Mouse (Mus musculus) layer of hippocampus, postnatal 14 days (tissue): Measurements from ENCODE around the gene Myh10. TPM values are rescaled to one million over a fixed set of nuclear protein-coding genes. Genes with fewer than 3 reads are reported as not detected.

Source experiments
- DNase-seq, 2 experiments: peaks; one replicate each; pipeline ENCODE4 v3.0.0; 2021 to 2022; ENCODE audit warnings: low spot score in 2 of 2, mixed read lengths in 1 of 2
- total RNA-seq, 2 experiments: library from RNA; stranded (reverse); gene quantifications; 2 replicates each; pipeline ENCODE4 v1.2.3; 2021

The Myh10 gene
- total RNA-seq, 2 experiments from 2014 or later = 138 to 147 TPM

DNA sequence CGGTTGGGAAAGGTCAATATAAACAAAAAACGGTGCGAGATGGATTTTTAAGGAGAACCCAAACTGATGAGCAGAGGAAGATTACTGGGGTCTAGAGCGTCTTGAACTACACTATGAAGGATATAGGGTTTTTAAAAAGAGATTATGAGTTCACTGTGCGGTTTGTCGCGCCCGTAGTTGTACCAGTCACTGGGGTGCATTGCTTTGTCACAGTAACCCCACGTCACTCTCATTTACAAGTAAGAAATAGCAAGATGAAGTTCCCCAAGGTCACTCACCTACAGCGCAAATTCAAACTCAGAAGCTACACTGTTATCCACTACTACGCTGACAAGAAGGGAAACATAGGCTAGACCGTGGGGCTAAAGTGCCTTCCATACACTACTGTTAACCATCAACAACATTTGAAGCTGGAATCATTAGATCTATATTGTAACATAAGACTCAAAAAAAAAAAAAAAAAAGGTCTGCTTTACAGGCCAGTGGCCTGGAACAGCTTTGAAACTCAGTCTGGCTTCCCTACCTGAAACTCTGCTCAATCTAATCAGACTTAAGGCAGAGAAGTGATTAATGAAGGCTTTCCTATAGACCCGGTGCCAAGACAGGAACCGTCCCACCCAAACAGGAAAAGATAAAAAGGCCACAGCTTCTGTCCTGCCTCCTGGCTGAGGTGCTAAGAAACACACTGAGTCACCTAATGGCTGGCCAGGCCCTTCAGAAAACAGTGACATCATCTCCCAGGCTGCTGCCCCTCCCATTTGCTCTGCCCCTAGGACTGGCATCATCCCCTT, 162.4 kb downstream of the Myh10 start:
- DNase-seq = no peak

DNA sequence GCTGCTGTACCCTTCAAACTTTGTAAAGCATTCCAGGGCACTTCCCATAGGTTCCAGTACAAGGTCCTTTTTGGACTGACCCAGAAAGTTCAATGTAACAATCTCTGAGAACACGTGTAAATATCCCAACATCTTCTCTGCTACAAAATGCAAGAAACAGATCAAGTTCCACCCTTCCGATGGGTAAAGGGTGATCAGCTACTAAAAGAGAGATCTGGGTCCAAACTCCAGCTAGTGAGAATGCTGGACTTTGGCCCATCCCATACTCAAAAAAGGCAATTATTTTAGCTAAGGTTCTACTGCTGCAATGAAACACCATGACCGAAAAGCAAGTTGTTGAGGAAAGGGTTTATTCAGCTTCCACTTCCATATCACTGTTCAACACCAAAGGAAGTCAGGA, 163.3 kb downstream of the Myh10 start:
- no peak for DNase-seq

DNA sequence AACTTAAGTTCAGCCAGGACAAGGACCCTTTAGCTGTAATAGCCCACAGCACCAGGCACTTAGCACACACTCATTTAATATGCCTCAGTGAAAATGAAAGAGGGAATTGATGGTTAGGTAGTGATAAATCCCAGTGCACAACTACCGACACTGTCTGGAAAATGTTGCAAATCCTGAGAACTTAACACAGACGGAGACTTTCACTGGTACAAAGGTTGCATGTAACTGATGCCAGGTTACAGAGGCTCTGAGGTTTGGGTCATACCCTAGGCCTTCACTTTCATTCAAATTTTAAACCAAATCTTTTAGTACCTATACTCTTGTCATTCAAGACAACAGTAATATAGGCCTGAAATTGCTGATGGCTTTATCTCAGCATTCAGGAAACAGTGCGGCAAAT, 166.0 kb downstream of the Myh10 start:
- no peak for DNase-seq

DNA sequence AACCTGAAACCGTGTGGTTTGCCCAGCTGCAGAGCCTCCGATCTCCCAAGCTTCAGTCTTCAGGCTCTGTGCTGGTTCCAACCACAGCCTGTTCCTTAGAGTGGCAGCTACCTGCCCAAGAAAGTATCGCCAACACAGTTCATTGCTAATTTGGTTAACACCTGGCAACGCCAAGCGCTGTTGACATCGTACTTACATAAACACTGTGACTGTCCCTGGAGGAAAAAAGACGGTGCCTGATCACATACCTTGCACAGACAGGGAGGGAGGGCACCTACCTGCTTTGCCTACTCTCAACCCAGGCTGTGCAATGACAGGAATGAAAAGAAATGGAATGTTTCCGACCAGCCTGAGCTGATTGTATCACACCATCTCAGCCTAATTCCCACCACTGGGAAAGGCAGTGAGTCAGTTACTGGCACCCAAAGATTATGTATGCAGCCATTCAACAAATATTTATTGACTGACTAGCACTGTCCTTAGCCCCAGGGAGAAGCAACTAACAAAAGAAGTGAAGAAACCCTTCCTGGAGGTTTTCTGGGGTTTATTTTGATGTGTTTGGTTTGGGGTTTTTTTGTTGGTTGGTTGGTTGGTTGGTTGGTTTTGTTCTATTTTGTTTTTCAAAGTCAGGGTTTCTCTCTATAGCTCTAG, 168.7 kb downstream of the Myh10 start:
- no peak for DNase-seq

DNA sequence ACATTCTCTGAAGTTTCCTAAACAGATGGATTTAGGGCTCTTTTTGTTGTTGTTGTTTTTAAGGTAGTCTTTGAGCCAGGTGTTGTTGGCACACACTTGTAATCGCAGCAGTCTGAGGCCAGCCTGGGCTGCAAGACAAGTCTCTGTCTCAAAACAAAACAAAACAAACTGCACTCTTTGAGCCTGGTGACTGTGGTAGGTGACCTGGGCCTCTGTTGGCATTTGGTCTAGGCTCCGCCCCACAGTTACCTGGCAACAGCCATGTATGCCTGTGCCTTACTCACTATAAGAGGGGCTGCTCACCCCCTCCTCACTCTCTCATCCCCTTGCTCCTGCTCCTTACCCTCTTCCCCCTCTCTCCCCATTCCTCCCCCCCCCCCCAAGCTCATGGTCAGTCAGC, 170.9 kb downstream of the Myh10 start:
- DNase-seq = no peak

DNA sequence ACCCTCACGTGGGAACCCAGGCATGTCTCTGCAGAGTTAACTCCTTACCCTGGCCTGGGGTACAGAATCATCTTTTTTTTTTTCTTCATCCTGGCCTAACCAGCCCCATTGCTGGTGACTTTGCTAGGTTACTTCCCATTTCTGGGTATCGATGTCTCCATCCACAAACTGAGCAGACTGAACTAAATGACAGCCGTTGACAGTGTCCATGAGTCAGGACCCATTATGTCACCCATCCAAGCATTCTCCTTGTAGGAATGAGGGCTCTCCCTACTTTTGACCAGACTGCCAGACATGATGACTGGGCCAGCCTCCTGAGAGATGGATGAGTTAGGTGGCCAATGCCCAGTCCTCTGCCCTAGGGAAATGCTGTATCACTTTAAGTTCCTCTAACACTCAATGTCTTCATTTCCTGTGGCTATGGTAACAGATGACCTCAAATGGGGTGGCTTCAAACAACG, 172.3 kb downstream of the Myh10 start:
- DNase-seq = no peak

DNA sequence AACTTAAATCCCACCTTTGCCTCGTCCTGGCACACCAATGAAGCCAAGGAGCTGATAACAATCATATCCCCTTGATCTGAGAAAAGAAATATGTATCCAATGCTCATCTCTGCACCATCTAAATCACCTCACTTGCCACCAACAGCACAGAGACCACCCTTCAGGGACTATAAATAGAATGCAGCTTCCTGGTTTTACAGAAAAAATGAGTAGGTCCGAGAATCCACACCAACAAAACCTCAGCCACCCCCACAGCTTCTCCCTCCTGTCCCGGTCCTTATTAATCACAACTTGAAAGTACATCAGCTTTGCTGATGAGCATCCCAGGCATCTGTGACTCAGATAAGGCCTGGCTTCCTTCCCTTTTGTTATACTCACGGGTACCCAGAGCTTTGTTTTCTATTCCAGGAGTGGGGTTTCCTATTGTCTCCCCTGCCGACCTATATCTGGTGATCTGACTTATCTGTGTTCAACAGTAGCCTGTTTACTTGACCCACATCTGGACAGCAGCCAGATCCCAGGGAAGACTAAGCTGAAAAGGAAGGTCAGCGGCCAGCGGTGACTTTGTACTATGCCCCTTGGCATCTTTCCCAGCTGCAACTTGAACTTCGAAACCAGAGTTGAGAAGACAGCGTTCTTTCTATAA, 173.3 kb downstream of the Myh10 start:
- no peak for DNase-seq

Other genes with a start within 250 kb of the Myh10 start
- 1 to 10 TPM; 3.5 to 3.8 TPM for gene Pik3r6, start 188.5 kb upstream of the Myh10 start, total RNA-seq
- under 1 TPM in 1 of 2 experiments, not detected in 1; 0.16 TPM for gene Mfsd6l, start 135.4 kb upstream of the Myh10 start, total RNA-seq
- 1 to 10 TPM in 1 of 2 experiments, under 1 TPM in 1; 0.57 to 1.8 TPM for gene Ccdc42, start 104.5 kb upstream of the Myh10 start, total RNA-seq
- 10 to 100 TPM; 85.1 to 93.1 TPM for gene Ndel1, start 180.3 kb downstream of the Myh10 start, total RNA-seq
- not detected for gene Rnf222, start 197.0 kb downstream of the Myh10 start, total RNA-seq
- gene Rpl26, start 210.0 kb downstream of the Myh10 start, total RNA-seq = 100 to 1,000 TPM; 611 to 652 TPM
- under 1 TPM; 0.33 to 0.41 TPM for gene Odf4, start 235.5 kb downstream of the Myh10 start, total RNA-seq